Mouse (Mus musculus) thymus, postnatal 14 days (tissue): ENCODE results near the gene Nek1.

ENCODE experiments used
- DNase-seq: peaks from one replicate; pipeline ENCODE4 v3.0.0; 2021

The Nek1 gene

DNA sequence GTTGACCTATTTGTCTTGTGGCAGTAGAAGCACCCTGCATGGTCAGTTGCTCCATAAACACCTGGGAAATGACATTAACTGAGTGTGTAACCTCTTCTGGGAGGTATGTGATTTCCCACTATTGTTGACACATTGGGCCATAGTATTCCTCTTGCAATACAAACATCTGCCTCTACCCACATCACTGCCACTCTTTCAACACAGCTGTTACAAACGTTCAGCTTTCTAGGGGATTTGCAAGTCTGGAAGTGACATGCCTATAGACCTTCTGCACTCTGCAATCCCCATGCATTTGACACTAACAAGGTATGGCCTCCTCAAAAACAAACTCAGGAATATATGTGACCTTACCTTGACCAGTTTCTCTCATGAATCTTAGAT is 169.2 kb downstream of the Nek1 start:
- no peak for DNase-seq

DNA sequence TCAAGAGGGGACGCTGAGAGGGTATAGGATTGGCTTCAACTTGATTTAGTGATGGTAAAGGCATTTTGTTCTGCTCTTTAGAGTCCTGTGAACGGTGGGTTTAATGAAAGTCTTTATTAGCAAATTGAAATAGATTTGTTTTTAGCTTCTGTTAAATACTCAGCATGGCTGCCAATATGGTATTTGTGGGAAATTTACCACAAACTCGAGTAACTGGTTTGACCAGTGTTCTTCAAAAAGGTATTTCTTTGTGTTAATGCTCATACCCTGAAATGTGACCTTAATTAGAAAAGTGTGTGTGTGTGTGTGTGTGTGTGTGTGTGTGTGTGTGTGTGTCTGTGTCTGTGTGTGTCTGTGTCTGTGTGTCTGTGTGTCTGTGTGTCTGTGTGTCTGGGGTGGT is 178.6 kb downstream of the Nek1 start:
- no peak for DNase-seq

- no peak for DNase-seq
Observed at GRCm38 (mm10) chr8:61173921-61174492, 181.0 kb downstream of the Nek1 start.

DNA sequence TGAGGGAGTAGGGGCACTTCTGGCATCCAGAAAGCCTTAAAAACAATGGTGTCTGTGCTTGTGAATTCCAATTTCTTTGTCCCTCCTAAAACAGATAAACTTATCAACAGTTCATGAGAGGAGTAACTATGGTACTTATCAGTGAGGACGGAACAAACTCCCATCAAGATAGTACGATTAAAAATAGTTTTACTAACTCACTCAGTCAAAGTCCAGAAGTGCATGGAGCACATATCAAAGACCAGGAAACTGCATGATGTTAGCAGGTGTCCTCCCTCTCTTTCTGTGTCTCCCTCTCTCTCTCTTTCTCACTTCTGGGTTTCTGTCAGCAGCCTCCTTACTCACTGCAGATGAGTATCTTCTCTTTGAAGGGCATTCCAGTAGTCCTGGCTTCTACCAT is 182.9 kb downstream of the Nek1 start:
- no peak for DNase-seq

GRCm38 (mm10) chr8:61177680-61178593 is 184.9 kb downstream of the Nek1 start:
- DNase-seq, result no peak

DNA sequence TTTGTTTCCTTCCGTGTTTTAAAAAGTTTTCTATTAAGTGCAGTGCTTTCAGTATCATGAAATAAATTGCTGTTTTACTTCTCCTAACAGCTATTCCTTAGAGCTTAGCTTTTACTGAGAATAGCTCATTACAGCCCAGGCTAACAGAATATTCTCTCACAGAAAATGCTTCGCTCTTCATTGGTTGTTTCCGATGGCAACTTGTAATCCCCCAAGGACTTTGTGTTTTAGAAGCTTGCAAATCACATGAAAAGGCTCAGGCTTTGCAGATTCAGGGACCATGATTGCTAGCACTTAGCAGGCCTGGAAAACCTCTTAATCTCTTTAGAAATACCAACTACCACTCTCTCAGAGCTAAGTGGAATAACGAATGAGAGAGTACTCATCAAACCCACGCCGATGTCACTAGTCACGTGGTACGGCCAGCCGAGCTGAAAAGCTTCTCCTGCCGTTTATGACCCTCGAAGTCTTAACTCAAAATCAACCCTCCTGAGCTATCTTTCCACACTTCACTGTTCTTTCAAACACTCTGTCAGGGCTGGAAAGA is 185.7 kb downstream of the Nek1 start:
- no peak for DNase-seq
